ENCODE assay signal across 8 mouse cellular contexts in genomic region chr6:83506258-83507167, GRCm38 (mm10). TPM values are rescaled to one million over a fixed set of nuclear protein-coding genes. Genes with fewer than 3 reads are reported as not detected.
DNase-seq lines count a peak whose midpoint lies in the region; ATAC-seq lines count a peak whose summit lies in the region.

Gene Dguok, minus strand, starts transcription at chr6:83506969.

- WGBS in hindbrain, embryonic 16.5 days, result under 1% methylated on average over 53 of the region's 54 CpGs
- WGBS in macrophage (ENCODE audit: missing documents), result under 1% methylated on average over 54 of the region's 54 CpGs

- no peaks in the 10 kb centered on the region for H3K27me3 ChIP-seq in hindbrain, embryonic 16.5 days (replicated peaks; ENCODE audit: control insufficient read depth, insufficient read depth, low read length)

- peak; percentile 99 for ATAC-seq in hindbrain, embryonic 16.5 days

- peak within 1 kb of the TSS; percentile 79 for H3K4me2 ChIP-seq in hindbrain, embryonic 16.5 days (ENCODE audit: low read length)

- peak within 1 kb of the TSS; percentile 91 for H3K9ac ChIP-seq in hindbrain, embryonic 16.5 days (ENCODE audit: low read depth, low read length)

- H3K27ac ChIP-seq in hindbrain, embryonic 16.5 days (ENCODE audit: low read depth, low read length), result peak within 1 kb of the TSS; percentile 96
- peak within 1 kb of the TSS; percentile 92 for H3K27ac ChIP-seq in macrophage

- H3K4me1 ChIP-seq in hindbrain, embryonic 16.5 days (ENCODE audit: control insufficient read depth, insufficient read depth, low read depth, low read length), result peaks cover 13% of the 10 kb centered on the region

- H3K9me3 ChIP-seq in hindbrain, embryonic 16.5 days (ENCODE audit: control insufficient read depth, low read length), result no peaks in the 10 kb centered on the region

- peak within 1 kb of the TSS; percentile 87 for H3K4me3 ChIP-seq in hindbrain, embryonic 16.5 days (ENCODE audit: low read length)
- H3K4me3 ChIP-seq in macrophage (ENCODE audit: inconsistent target), result peak within 1 kb of the TSS; percentile 74

- peaks cover 35% of the 10 kb centered on the region for H3K79me2 ChIP-seq in macrophage (ENCODE audit: inconsistent target)

- H3K36me3 ChIP-seq in hindbrain, embryonic 16.5 days (ENCODE audit: control insufficient read depth, insufficient read depth, low read length), result no peaks in the 10 kb centered on the region
- no peaks in the 10 kb centered on the region for H3K36me3 ChIP-seq in macrophage (ENCODE audit: inconsistent target)

- peak; percentile 96 for DNase-seq in WW6 (ENCODE audit: low read depth, low spot score)
- peak; percentile 90 to 95 for DNase-seq in cerebellum, postnatal 4 days (ENCODE audit: low spot score in 2 of 2)
- peak; percentile 98 for DNase-seq in gastrocnemius, adult 18-20 months (ENCODE audit: low spot score)
- DNase-seq in left cerebral cortex, adult 18-20 months (ENCODE audit: low spot score in 2 of 2), result peak; percentile 97 to 99
- DNase-seq in right cerebral cortex, adult 18-20 months, result peak; percentile 99
- DNase-seq in urinary bladder, postnatal 10 days (ENCODE audit: low spot score), result peak; percentile 91

RNA-seq across cellular contexts. Expression of gene Dguok, which starts in this region (rescaled TPM):
- total RNA-seq in gastrocnemius, adult 18-20 months (2021), result 10 to 100 TPM; 17.4 to 20.6 TPM
- polyA plus RNA-seq in hindbrain, embryonic 16.5 days (2015; fragmentation: Nextera tagmentation; extraction: Ambion mirVana), result 68.0 and 69.6 TPM in 2 replicates
- total RNA-seq in left cerebral cortex, adult 18-20 months (2021), result 10 to 100 TPM; 24.5 to 25.7 TPM
- total RNA-seq in macrophage (2018; cell fraction: chromatin; rRNA removed), result 100 to 1,000 TPM in 3 of 26 experiments, 10 to 100 TPM in 20, 1 to 10 TPM in 3; 8.4 to 129 (median 57.6) TPM
- 10 to 100 TPM; 15.6 to 42.6 (median 32.2) TPM for total RNA-seq in macrophage (2018; cell fraction: cytosol; rRNA removed)
- total RNA-seq in macrophage (2018; cell fraction: nucleus; rRNA removed), result 10 to 100 TPM in 25 of 26 experiments, 1 to 10 TPM in 1; 7.9 to 98.5 (median 32.1) TPM
- 30.7 to 54.0 TPM (median 30.9 TPM) in 3 replicates for polyA plus RNA-seq in macrophage (2018)

Comparison
In these comparisons a context has a peak if more than half of its experiments do, and no peak if none do; other contexts are left out.
1. Peak in every context shown above with its lines: DNase-seq, ATAC-seq, H3K4me3 ChIP-seq and H3K27ac ChIP-seq.